Mouse (Mus musculus): Measurements from ENCODE around the gene Gnl2.

DNA sequence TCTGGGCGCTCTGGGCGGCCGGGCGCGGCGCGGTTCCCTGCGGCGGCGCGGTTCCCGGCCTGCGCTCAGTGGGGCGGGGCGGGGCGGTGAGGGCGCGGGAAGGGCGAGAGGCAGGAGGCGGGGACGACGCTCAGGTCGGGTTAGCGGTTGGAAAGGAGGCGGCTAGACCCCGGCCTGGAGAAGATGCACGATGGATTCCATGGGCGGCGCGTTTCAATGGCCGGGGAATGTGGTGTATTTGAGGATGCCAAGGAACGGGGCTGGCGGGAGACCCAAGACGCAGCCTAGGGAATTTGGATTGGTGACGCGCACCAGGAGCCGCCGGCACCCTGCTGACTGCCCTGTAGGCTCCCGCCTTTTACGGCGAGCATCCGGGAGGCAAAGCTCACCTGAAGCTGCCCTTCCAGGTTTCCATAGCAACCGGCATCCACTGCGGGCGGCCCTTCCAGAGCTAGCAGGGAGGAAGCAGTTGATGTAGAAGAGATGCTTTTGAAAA is 69.0 kb downstream of the Gnl2 start:
- TF ChIP-seq CTCF (IDR thresholded peaks at IDR 0.05; ENCODE audit: low read depth) (no peak), EP300 (IDR thresholded peaks at IDR 0.05; ENCODE audit: low read depth) (no peak)
